Mouse (Mus musculus) stomach, postnatal 0 days (tissue): ENCODE data around the gene Epc2. TPM values are rescaled to one million over a fixed set of nuclear protein-coding genes. Genes with fewer than 3 reads are reported as not detected.

ENCODE experiments used
- ATAC-seq: fragments of 200-750 bp; cut with Nextera tagmentation; 2 replicates; pipeline ENCODE4 v1.8.0; 2017; ENCODE audit not compliant: low FRiP score, low TSS enrichment
- DNase-seq: peaks from one replicate; pipeline ENCODE4 v3.0.0-alpha.2; 2016; ENCODE audit warnings: low spot score
- H3K27ac ChIP-seq: fragments of 300-500 bp; sonication (generic); replicated peaks from 2 replicates; pipeline ENCODE4 v1.5.1; 2014; ENCODE audit warnings: mild to moderate bottlenecking, control low read depth
- H3K27me3 ChIP-seq: fragments of 300-500 bp; sonication (generic); 2 replicates; pipeline ENCODE4 v1.6.1; 2014; ENCODE audit warnings: low read length; ENCODE audit not compliant: control insufficient read depth, insufficient read depth
- H3K36me3 ChIP-seq: fragments of 300-500 bp; sonication (generic); 2 replicates; pipeline ENCODE4 v1.6.1; 2014; ENCODE audit warnings: low read length, mixed read lengths; ENCODE audit not compliant: control insufficient read depth, insufficient read depth
- H3K4me1 ChIP-seq: fragments of 300-500 bp; sonication (generic); replicated peaks from 2 replicates; pipeline ENCODE4 v1.6.1; 2014; ENCODE audit warnings: antibody characterized with exemption; ENCODE audit not compliant: control insufficient read depth, insufficient read depth
- H3K4me2 ChIP-seq: fragments of 300-500 bp; sonication (generic); replicated peaks from 2 replicates; pipeline ENCODE4 v1.6.1; 2014; ENCODE audit warnings: low read depth, mild to moderate bottlenecking, control low read depth, moderate library complexity
- H3K4me3 ChIP-seq: fragments of 300-500 bp; sonication (generic); 2 replicates; pipeline ENCODE4 v1.5.1; 2014; ENCODE audit warnings: low read depth, low read length, control low read depth
- H3K9ac ChIP-seq: fragments of 300-500 bp; sonication (generic); 2 replicates; pipeline ENCODE4 v1.6.1; 2014; ENCODE audit warnings: mild to moderate bottlenecking, low read length, control low read depth, mixed read lengths
- H3K9me3 ChIP-seq: fragments of 300-500 bp; sonication (generic); 2 replicates; pipeline ENCODE4 v1.6.1; 2016; ENCODE audit warnings: low read length; ENCODE audit not compliant: control insufficient read depth
- CTCF ChIP-seq: IDR thresholded peaks from 2 replicates; pipeline ENCODE4 v1.5.1; 2016; ENCODE audit warnings: antibody characterized with exemption, low read depth, mild to moderate bottlenecking, moderate library complexity
- EP300 ChIP-seq: optimal IDR thresholded peaks from 2 replicates; pipeline ENCODE3; 2016; ENCODE audit warnings: antibody characterized with exemption
- WGBS: fragments of 180-500 bp; shearing (Covaris S2); extraction: QIAGEN DNeasy Blood & Tissue Kit; methylation state at CpG from one replicate; pipeline ENCODE4 v1.1.7; 2014; 5-methylcytosine and 5-hydroxymethylcytosine counted together
- polyA plus RNA-seq: library from polyadenylated mRNA; unstranded; fragments of >200 nt; fragmentation: Nextera tagmentation; extraction: Ambion mirVana; gene quantifications from 2 replicates; pipeline ENCODE4 v1.2.1, GENCODE M21; 2015

The Epc2 gene
- polyA plus RNA-seq, 1 experiment from 2014 or later: 2.8 TPM

- no peak overlapping the region for H3K27ac ChIP-seq
- 79% methylated on average over 7 of the region's 7 CpGs for WGBS
- H3K36me3 ChIP-seq: no peaks in the 10 kb centered on the region
- H3K4me1 ChIP-seq: no peaks in the 10 kb centered on the region
- H3K27me3 ChIP-seq: no peaks in the 10 kb centered on the region
- no peak for ATAC-seq
- TF ChIP-seq CTCF: no peak
- no peak overlapping the region for H3K9ac ChIP-seq
- no peak overlapping the region for H3K4me2 ChIP-seq
- no peak overlapping the region for H3K4me3 ChIP-seq
- no peaks in the 10 kb centered on the region for H3K9me3 ChIP-seq
- no peak for DNase-seq
Observed at GRCm38 (mm10) chr2:49594886-49595285, 143.6 kb downstream of the Epc2 start.

- TF ChIP-seq EP300 (no peak), CTCF (no peak)
- 63% methylated on average over 3 of the region's 3 CpGs for WGBS
- Histone ChIP-seq H3K9ac (no peak overlapping the region), H3K27me3 (no peaks in the 10 kb centered on the region), H3K27ac (no peak overlapping the region), H3K4me1 (no peaks in the 10 kb centered on the region), H3K4me2 (no peak overlapping the region), H3K4me3 (no peak overlapping the region), H3K9me3 (no peaks in the 10 kb centered on the region), H3K36me3 (no peaks in the 10 kb centered on the region)
- DNase-seq (no peak), ATAC-seq (no peak)
Observed at GRCm38 (mm10) chr2:49596318-49596717, 145.0 kb downstream of the Epc2 start.

- DNase-seq: no peak
- Histone ChIP-seq H3K4me3 (no peak overlapping the region), H3K27me3 (no peaks in the 10 kb centered on the region), H3K9ac (no peak overlapping the region), H3K36me3 (no peaks in the 10 kb centered on the region), H3K4me2 (no peak overlapping the region), H3K27ac (no peak overlapping the region), H3K4me1 (no peaks in the 10 kb centered on the region), H3K9me3 (no peaks in the 10 kb centered on the region)
- ATAC-seq: no peak
- TF ChIP-seq EP300 (no peak), CTCF (no peak)
- whole genome bisulfite sequencing: 32% methylated on average over 7 of the region's 7 CpGs
Observed at GRCm38 (mm10) chr2:49600021-49600681, 148.9 kb downstream of the Epc2 start.

Other genes starting within 250 kb of the Epc2 start
- gene Kif5c, start 167.8 kb downstream of the Epc2 start, polyA plus RNA-seq: 2.8 TPM in 2 replicates